ENCODE assay signal across 25 mouse cellular contexts in genomic region chr5:115893772-115894171, GRCm38 (mm10).
"Had no signal": no experiment of that assay in that cellular context is flagged by ENCODE, and none has a peak within 500 bp of the region (broad histone marks: within the 10 kb centered on the region; RNA-seq: fewer than 3 reads in every experiment).

No protein-coding gene starts in this region.

- H3K27ac ChIP-seq: gastrocnemius, adult 2 months; heart, embryonic 10.5 days; hindbrain, embryonic 10.5 days; hindbrain, embryonic 12.5 days; hindbrain, embryonic 15.5 days; intestine, embryonic 15.5 days; layer of hippocampus, adult 2 months; left cerebral cortex, adult 2 months; limb, embryonic 10.5 days; limb, embryonic 12.5 days had no signal

- H3K9ac ChIP-seq: heart, embryonic 12.5 days; hindbrain, embryonic 12.5 days; hindbrain, embryonic 15.5 days; intestine, embryonic 15.5 days; limb, embryonic 12.5 days had no signal

- H3K4me2 ChIP-seq: heart, embryonic 12.5 days; hindbrain, embryonic 12.5 days; hindbrain, embryonic 15.5 days; intestine, embryonic 15.5 days; limb, embryonic 12.5 days; liver, embryonic 11.5 days had no signal

- H3K4me1 ChIP-seq: heart, embryonic 12.5 days; hindbrain, embryonic 10.5 days; hindbrain, embryonic 12.5 days; intestine, embryonic 15.5 days; limb, embryonic 10.5 days; limb, embryonic 12.5 days had no signal

- ATAC-seq: forebrain, embryonic 16.5 days; inflammation-experienced regulatory T-cells, adult 6 months; intestine, embryonic 15.5 days; intestine, postnatal 0 days had no signal

- H3K27me3 ChIP-seq: heart, embryonic 12.5 days; hindbrain, embryonic 12.5 days; hindbrain, embryonic 15.5 days; intestine, embryonic 15.5 days; limb, embryonic 12.5 days had no signal

- H3K36me3 ChIP-seq: hindbrain, embryonic 15.5 days; intestine, embryonic 15.5 days had no signal

- H3K9me3 ChIP-seq: heart, embryonic 10.5 days; heart, embryonic 12.5 days; hindbrain, embryonic 10.5 days; hindbrain, embryonic 12.5 days; hindbrain, embryonic 15.5 days; intestine, embryonic 15.5 days; limb, embryonic 10.5 days; limb, embryonic 12.5 days had no signal

- DNase-seq: gastrocnemius, adult 2 months; gastrocnemius, postnatal 10 days; gastrocnemius, postnatal 25 days; heart, adult 18-20 months; heart, postnatal 10 days; heart, postnatal 4 days; kidney, adult 18-20 months; kidney, adult 8-10 months; kidney, postnatal 14 days; kidney, postnatal 36 days; liver had no signal

- H3K4me3 ChIP-seq: gastrocnemius, adult 2 months; heart, embryonic 10.5 days; heart, embryonic 12.5 days; hindbrain, embryonic 10.5 days; hindbrain, embryonic 12.5 days; hindbrain, embryonic 15.5 days; intestine, embryonic 15.5 days; layer of hippocampus, adult 2 months; left cerebral cortex, adult 2 months; limb, embryonic 10.5 days; limb, embryonic 12.5 days had no signal
